Mouse (Mus musculus) neural tube, postnatal 0 days (tissue): Measurements from ENCODE around the gene Rcan2. TPM values are rescaled to one million over a fixed set of nuclear protein-coding genes. Genes with fewer than 3 reads are reported as not detected.

Experiments
- polyA plus RNA-seq: library from polyadenylated mRNA; unstranded; fragments of >200 nt; fragmentation: Nextera tagmentation; extraction: Ambion mirVana; gene quantifications from 2 replicates; pipeline ENCODE4 v1.2.1, GENCODE M21; 2015

The Rcan2 gene
- polyA plus RNA-seq: 89.6 and 102 TPM in 2 replicates

GRCm38 (mm10) chr17:43801077-43801476 lies at the start of gene Rcan2:
TSS of gene Rcan2 (plus strand) at chr17:43801351.

DNA sequence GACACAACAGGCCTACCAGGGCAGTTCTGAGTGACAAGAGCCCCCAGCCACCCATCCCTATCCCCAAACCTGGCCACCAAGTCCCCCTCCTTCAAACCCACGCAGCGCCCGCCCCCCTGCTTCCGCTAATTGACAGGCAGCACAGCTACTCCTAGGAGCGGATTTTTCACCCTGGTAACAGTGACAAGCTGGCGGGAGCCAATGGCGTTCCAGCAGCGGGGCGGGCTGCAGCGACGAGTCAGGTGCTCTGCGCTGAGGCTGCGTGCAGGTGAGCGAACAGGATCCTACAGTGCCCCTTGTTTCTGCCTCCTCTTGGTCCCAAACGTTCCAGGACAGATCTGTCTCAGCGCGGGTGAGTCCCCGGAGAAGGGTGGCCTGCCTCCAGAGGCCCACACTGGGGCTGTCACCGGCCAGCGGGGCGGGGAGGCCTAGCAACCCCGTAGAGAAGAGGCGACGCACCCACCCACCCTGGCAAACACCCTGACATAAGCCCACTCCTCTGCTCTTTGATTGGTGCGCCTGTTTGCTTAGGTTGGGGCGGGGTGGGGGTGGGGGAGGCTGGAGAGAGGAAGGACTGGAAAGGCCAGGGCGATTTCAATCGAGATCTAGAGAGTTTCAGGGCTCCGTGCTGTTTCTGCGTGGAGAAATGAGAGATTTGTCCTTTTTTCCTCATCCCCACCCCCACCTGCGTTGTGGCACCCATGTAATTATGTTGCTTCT lies 277.6 kb downstream of the Rcan2 start, which contains the start of gene Enpp5:
TSS of gene Enpp5 (plus strand) at position 183 of the 720 bp plus-strand sequence.

Other genes with a start within 250 kb of the Rcan2 start
- 149 and 153 TPM in 2 replicates for gene Pla2g7, start 233.3 kb upstream of the Rcan2 start, polyA plus RNA-seq
- gene Tdrd6, start 171.1 kb upstream of the Rcan2 start, polyA plus RNA-seq: 0.67 and 1.0 TPM in 2 replicates
- 52.1 and 62.4 TPM in 2 replicates for gene Slc25a27, start 134.1 kb upstream of the Rcan2 start, polyA plus RNA-seq
- 8.9 and 9.4 TPM in 2 replicates for gene Cyp39a1, start 133.9 kb upstream of the Rcan2 start, polyA plus RNA-seq